ENCODE assay signal across 19 mouse cellular contexts in genomic region chr2:7273214-7273613, GRCm38 (mm10).
DNase-seq lines count a peak whose midpoint lies in the region; ATAC-seq and TF ChIP-seq lines count a peak whose summit lies in the region.
"Had no signal": no experiment of that assay in that cellular context is flagged by ENCODE, and none has a peak within 500 bp of the region (broad histone marks: within the 10 kb centered on the region; RNA-seq: fewer than 3 reads in every experiment).

No protein-coding gene starts in this region.

- TF ChIP-seq CTCF in hindbrain, postnatal 0 days (IDR thresholded peaks at IDR 0.05; ENCODE audit: low read depth), result no peak

- DNase-seq in cerebellum, adult 9-10 months, result peak; percentile 6
- DNase-seq in cerebellum, postnatal 36 days, result no peak
- no peak for DNase-seq in hindbrain, postnatal 0 days (ENCODE audit: low spot score)
- DNase-seq in midbrain, embryonic 11.5 days (ENCODE audit: low spot score, missing footprints), result peak; percentile 75
- no peak for DNase-seq in midbrain, embryonic 10.5 days (ENCODE audit: low spot score)
- no peak for DNase-seq in adrenal gland, adult 2 months
- DNase-seq: adrenal gland, postnatal 36 days; gastrocnemius, postnatal 25 days; heart, adult 2 months; heart, postnatal 4 days; kidney, postnatal 10 days; right cerebral cortex, adult 18-20 months had no signal

- no peaks in the 10 kb centered on the region for H3K27me3 ChIP-seq in hindbrain, embryonic 15.5 days
- H3K27me3 ChIP-seq in hindbrain, postnatal 0 days (ENCODE audit: insufficient read depth, low read length), result no peaks in the 10 kb centered on the region
- no peaks in the 10 kb centered on the region for H3K27me3 ChIP-seq in midbrain, embryonic 11.5 days (ENCODE audit: control insufficient read depth, insufficient read depth, low read length)
- no peaks in the 10 kb centered on the region for H3K27me3 ChIP-seq in midbrain, embryonic 10.5 days (ENCODE audit: low read depth, poor library complexity, severe bottlenecking)
- H3K27me3 ChIP-seq in limb, embryonic 13.5 days, result no peaks in the 10 kb centered on the region
- H3K27me3 ChIP-seq: heart, embryonic 15.5 days; midbrain, embryonic 12.5 days had no signal

- WGBS in hindbrain, embryonic 15.5 days, result 50% methylated on average over 4 of the region's 4 CpGs
- WGBS in hindbrain, postnatal 0 days, result 60% methylated on average over 4 of the region's 4 CpGs
- WGBS in midbrain, embryonic 11.5 days, result 67% methylated on average over 4 of the region's 4 CpGs
- WGBS in midbrain, embryonic 10.5 days, result 73% methylated on average over 4 of the region's 4 CpGs
- WGBS in limb, embryonic 13.5 days, result 39% methylated on average over 4 of the region's 4 CpGs

- no peak overlapping the region for H3K9ac ChIP-seq in hindbrain, embryonic 15.5 days
- H3K9ac ChIP-seq in hindbrain, postnatal 0 days (replicated peaks; ENCODE audit: low read length), result no peak overlapping the region
- H3K9ac ChIP-seq in midbrain, embryonic 11.5 days (ENCODE audit: low read length), result no peak overlapping the region
- no peak overlapping the region for H3K9ac ChIP-seq in limb, embryonic 13.5 days
- H3K9ac ChIP-seq: heart, embryonic 15.5 days; liver, embryonic 14.5 days; midbrain, embryonic 12.5 days had no signal

- H3K27ac ChIP-seq in hindbrain, embryonic 15.5 days (replicated peaks), result no peak overlapping the region
- H3K27ac ChIP-seq in hindbrain, postnatal 0 days, result no peak overlapping the region
- no peak overlapping the region for H3K27ac ChIP-seq in midbrain, embryonic 11.5 days (ENCODE audit: low read depth, low read length)
- H3K27ac ChIP-seq in midbrain, embryonic 10.5 days (replicated peaks), result no peak overlapping the region
- H3K27ac ChIP-seq in limb, embryonic 13.5 days, result no peak overlapping the region
- H3K27ac ChIP-seq: heart, adult 2 months; heart, embryonic 15.5 days; liver, embryonic 14.5 days; macrophage; midbrain, embryonic 12.5 days had no signal

- 0 out of 2 replicates have a peak, but pooled peaks have one; percentile 45 for ATAC-seq in hindbrain, embryonic 15.5 days (ENCODE audit: low FRiP score, low read depth)
- ATAC-seq in hindbrain, postnatal 0 days, result no peak
- ATAC-seq in midbrain, embryonic 11.5 days (ENCODE audit: low FRiP score), result no peak
- peak; percentile 32; the same call in 1 of the 2 replicates for ATAC-seq in limb, embryonic 13.5 days (ENCODE audit: low FRiP score, low read depth)
- ATAC-seq: intestine, embryonic 16.5 days had no signal

- H3K36me3 ChIP-seq in hindbrain, embryonic 15.5 days, result no peaks in the 10 kb centered on the region
- H3K36me3 ChIP-seq in hindbrain, postnatal 0 days (ENCODE audit: insufficient read depth, low read length), result no peaks in the 10 kb centered on the region
- H3K36me3 ChIP-seq in midbrain, embryonic 11.5 days (ENCODE audit: control insufficient read depth, insufficient read depth, low read length), result no peaks in the 10 kb centered on the region
- H3K36me3 ChIP-seq in midbrain, embryonic 10.5 days, result no peaks in the 10 kb centered on the region
- no peaks in the 10 kb centered on the region for H3K36me3 ChIP-seq in limb, embryonic 13.5 days
- H3K36me3 ChIP-seq: heart, embryonic 15.5 days; midbrain, embryonic 12.5 days had no signal

- H3K9me3 ChIP-seq in hindbrain, embryonic 15.5 days, result no peaks in the 10 kb centered on the region
- no peaks in the 10 kb centered on the region for H3K9me3 ChIP-seq in hindbrain, postnatal 0 days (ENCODE audit: low read length)
- no peaks in the 10 kb centered on the region for H3K9me3 ChIP-seq in midbrain, embryonic 11.5 days (ENCODE audit: control insufficient read depth, low read length)
- no peaks in the 10 kb centered on the region for H3K9me3 ChIP-seq in midbrain, embryonic 10.5 days (replicated peaks)
- H3K9me3 ChIP-seq in limb, embryonic 13.5 days, result no peaks in the 10 kb centered on the region
- H3K9me3 ChIP-seq: heart, embryonic 15.5 days; midbrain, embryonic 12.5 days had no signal

- H3K4me1 ChIP-seq in hindbrain, embryonic 15.5 days (replicated peaks), result no peaks in the 10 kb centered on the region
- no peaks in the 10 kb centered on the region for H3K4me1 ChIP-seq in hindbrain, postnatal 0 days (ENCODE audit: insufficient read depth, low read length)
- no peaks in the 10 kb centered on the region for H3K4me1 ChIP-seq in midbrain, embryonic 11.5 days (ENCODE audit: control insufficient read depth, insufficient read depth, low read length)
- no peaks in the 10 kb centered on the region for H3K4me1 ChIP-seq in midbrain, embryonic 10.5 days
- peaks cover 3% of the 10 kb centered on the region for H3K4me1 ChIP-seq in limb, embryonic 13.5 days
- H3K4me1 ChIP-seq: heart, embryonic 15.5 days; midbrain, embryonic 12.5 days had no signal

- no peak overlapping the region for H3K4me3 ChIP-seq in hindbrain, embryonic 15.5 days
- no peak overlapping the region for H3K4me3 ChIP-seq in hindbrain, postnatal 0 days (ENCODE audit: low read length)
- H3K4me3 ChIP-seq in midbrain, embryonic 11.5 days (ENCODE audit: low read depth, low read length), result no peak overlapping the region
- H3K4me3 ChIP-seq in midbrain, embryonic 10.5 days, result no peak overlapping the region
- H3K4me3 ChIP-seq in limb, embryonic 13.5 days, result no peak overlapping the region
- H3K4me3 ChIP-seq: heart, adult 2 months; heart, embryonic 15.5 days; midbrain, embryonic 12.5 days had no signal

- H3K4me2 ChIP-seq in hindbrain, embryonic 15.5 days, result no peak overlapping the region
- H3K4me2 ChIP-seq in hindbrain, postnatal 0 days (ENCODE audit: low read depth, low read length), result no peak overlapping the region
- H3K4me2 ChIP-seq in midbrain, embryonic 11.5 days, result no peak overlapping the region
- no peak overlapping the region for H3K4me2 ChIP-seq in limb, embryonic 13.5 days (replicated peaks)
- H3K4me2 ChIP-seq: heart, embryonic 15.5 days; midbrain, embryonic 12.5 days had no signal

Comparison
In these comparisons a context has a peak if more than half of its experiments do, and no peak if none do; other contexts are left out.
1. DNase-seq: peak in cerebellum, adult 9-10 months (single experiment) and midbrain, embryonic 11.5 days (single experiment); none in cerebellum, postnatal 36 days (0 of 2), hindbrain, postnatal 0 days (single experiment), midbrain, embryonic 10.5 days (single experiment) and adrenal gland, adult 2 months (single experiment).
2. ATAC-seq: peak in hindbrain, embryonic 15.5 days (single experiment) and limb, embryonic 13.5 days (single experiment); none in hindbrain, postnatal 0 days (single experiment) and midbrain, embryonic 11.5 days (single experiment).